Mouse (Mus musculus) megakaryocyte progenitor cell, adult 5-6 weeks (primary cell): ENCODE results near the gene Foxr2. TPM values are rescaled to one million over a fixed set of nuclear protein-coding genes. Genes with fewer than 3 reads are reported as not detected.

Experiments
- ATAC-seq: replicated peaks from 2 replicates; pipeline ENCODE4 v1.8.0; 2016; ENCODE audit warnings: mild to moderate bottlenecking, moderate TSS enrichment, inconsistent platforms; ENCODE audit not compliant: poor library complexity
- total RNA-seq, 2 experiments: library from RNA; stranded (forward) in 1 of 2; stranded (reverse) in 1 of 2; fragments of 157-497, 149-512 nt in 1 of 2; fragments of 200-1000 nt in 1 of 2; gene quantifications; 2 replicates each; pipeline versions ENCODE4 v1.2.3 to v1.2.4; 2015 to 2017

Foxr2 gene
- total RNA-seq (2015) (not detected in 2 replicates), total RNA-seq (2017) (not detected in 2 replicates)

DNA sequence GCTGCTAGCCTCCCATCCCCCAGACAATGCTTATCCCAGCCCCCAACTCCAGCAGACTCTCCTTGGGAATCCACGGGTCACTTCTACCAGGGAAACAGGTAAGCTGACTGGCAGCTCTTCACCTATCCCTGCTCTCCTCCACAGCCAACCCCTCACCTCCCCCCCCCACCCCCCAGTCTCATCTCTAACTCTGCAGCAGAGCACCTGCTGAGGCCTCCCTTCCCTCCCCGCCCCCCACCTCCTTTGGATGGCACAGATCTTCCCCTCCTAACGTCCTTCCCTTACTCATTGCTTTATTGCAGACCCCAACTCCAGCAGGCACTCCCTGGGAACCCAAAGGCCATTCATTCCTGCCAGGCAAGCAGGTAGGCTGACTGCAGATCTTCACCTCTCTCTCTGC lies at the start of gene Foxr2:
Gene Foxr2, plus strand, starts transcription at position 301 of the 400 bp plus-strand sequence.
- no peak for ATAC-seq

DNA sequence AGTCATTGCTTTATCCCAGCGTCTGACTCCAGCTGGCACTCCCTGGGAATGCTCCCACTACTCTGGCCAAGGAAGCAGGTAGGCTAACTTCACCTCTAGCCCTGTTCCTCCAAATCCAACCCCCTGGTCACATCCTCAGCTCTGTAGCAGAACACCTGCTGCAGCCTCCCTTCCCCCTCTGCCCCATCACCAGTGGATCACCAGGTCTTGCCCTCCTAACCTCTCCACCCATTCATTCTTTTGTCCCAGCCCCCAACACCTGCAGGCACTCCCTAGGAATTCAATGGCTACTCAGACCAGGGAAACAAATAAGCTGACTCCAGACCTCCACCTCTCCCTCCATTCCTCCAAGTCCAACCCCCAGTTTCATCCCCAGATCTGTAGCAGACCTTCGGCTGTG lies 427 bp downstream of the Foxr2 start:
- ATAC-seq = no peak

DNA sequence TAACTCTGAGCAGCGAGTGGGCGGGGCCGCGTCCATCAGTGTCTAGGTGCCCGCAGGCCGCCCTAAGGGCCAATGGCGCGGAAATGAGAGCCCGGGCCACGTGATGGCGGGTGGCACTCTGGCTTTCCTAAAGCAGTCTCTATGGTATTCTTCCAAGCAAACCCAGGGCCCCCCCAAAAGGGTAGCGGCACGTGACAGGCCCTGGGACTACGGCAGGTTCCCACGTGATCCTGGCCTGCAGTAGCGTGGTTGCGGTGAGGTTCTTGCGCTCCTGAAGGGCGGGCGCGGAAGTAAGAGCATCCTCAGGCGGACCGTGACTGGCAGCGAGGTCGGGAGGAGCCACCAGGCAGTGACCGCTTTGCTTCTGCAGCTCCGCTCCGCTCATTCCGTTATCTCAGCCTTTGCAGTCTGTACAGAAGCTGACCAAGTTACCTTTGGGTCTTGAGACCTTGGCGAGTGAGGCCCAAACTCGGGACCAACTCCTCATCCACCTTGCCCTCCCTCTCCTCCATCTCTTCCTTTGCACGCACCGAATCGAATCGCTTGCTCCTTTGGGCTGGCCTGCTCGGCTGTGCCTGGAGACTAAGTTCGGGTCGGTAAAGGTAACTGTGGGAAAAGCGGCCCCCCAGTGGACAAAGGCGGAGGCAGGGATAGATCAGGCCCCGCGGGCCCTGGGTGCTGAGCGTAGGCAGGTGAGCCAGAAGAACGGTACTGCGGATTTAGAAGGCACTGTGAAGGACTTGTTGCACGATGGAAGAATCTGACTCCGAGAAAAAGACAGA lies 21.3 kb downstream of the Foxr2 start, which contains the start of gene Rragb:
Gene Rragb, plus strand, starts transcription at position 248 of the 782 bp plus-strand sequence.
- ATAC-seq = peak; percentile 96

DNA sequence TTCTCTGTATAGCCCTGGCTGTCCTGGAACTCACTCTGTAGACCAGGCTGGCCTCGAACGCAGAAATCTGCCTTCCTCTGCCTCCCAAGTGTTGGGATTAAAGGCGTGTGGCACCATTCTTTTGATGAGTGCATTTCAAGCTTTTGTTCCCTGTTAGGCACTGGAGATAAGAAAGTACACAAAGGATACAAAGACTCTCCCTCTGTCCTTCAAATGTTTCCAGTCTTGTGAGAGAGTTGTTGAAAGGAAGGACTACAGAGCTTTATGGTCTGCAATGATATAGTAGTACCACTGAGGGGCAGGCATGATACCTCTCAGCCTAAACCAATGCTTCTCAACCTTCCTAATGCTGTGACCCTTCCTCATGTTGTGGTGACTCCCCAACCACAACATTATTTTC lies 24.1 kb downstream of the Foxr2 start:
- no peak for ATAC-seq

DNA sequence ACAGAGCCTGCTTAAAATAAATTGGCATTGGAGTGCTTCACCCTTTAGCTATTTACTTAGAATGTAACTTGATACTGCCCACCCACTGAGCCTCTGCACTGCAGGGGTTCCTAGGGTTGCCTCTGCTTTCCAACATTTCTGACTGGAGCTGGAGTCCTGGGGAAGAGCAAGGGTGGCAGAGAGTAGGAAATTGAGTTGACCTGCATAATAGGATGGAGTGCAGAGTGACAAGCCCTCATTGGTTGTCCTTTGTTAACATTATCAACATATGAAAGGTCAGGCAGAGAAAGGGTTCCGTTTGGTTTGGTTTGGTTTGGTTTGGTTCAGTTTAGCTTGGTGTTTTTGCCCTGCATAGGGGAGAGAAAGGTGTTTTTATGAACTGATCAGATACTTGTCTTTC lies 33.2 kb downstream of the Foxr2 start:
- no peak for ATAC-seq

DNA sequence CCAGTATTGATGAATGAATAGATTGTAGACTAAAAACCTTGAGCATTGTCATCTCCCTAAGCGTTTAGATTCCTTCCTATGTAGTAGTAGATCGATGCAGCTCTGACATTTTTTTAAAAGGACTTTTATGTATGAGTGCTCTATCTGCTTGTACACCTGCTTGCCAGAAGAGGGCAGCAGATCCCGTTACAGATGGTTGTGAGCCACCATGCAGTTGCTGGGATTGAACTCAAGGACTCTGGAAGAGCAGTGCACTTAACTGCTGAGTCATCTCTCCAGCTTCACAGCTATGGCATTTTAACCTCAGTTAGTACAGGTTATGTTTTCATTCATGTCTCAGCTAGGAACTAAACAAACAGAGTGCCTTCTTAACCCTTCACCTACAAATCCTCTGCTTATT lies 36.7 kb downstream of the Foxr2 start:
- ATAC-seq = peak; percentile 82

DNA sequence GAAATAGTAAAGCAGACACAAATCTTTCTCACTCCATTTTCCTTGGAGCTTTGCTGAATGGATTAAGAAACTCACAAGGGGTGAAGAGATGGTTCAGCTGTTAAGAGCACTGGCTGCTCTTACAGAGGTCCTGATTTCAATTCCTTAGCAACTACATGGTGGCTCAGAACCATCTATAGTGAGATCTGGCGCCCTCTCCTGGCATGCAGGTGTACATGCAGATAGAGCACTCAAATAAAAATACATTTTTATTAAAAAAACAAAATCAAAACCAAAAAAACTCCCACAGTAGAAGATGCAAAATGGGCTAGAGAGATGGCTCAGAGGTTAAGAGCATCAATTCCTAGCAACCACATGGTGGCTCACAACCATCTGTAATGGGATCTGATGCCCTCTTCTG lies 56.2 kb downstream of the Foxr2 start:
- 0 out of 2 replicates have a peak, but pooled peaks have one; percentile 44 for ATAC-seq

DNA sequence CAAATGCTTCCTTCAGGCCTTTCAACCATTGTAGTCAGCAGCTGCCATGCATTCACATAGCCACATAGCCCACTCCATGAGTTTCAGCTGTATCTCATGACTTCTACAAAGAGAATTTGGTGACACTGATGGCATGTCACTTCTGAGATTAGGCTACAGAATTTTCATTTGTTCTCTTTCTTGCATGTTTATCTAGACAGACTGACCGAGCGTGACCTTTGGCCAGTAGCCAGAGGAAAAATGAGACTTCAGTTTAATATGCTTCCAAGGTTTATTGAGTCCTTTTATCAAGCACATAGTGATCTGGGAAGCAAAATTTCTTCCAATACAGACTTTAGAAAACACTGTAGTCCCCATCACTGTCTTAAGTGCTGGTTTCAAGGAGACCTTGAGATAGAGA lies 63.6 kb downstream of the Foxr2 start:
- no peak for ATAC-seq

Other genes starting within 250 kb of the Foxr2 start
- gene Usp51, start 112.3 kb upstream of the Foxr2 start, total RNA-seq (2015) = 0.62 and 1.2 TPM in 2 replicates
- 0.29 and 0.61 TPM in 2 replicates for gene Usp51, start 112.3 kb upstream of the Foxr2 start, total RNA-seq (2017)
- 0.27 and 0.46 TPM in 2 replicates for gene Mageh1, start 81.2 kb upstream of the Foxr2 start, total RNA-seq (2015)
- 0.44 and 0.50 TPM in 2 replicates for gene Mageh1, start 81.2 kb upstream of the Foxr2 start, total RNA-seq (2017)
- gene Rragb, start 21.2 kb downstream of the Foxr2 start, total RNA-seq (2015) = 4.6 and 7.0 TPM in 2 replicates
- gene Rragb, start 21.2 kb downstream of the Foxr2 start, total RNA-seq (2017) = 6.9 and 9.4 TPM in 2 replicates
- 2.4 and 3.2 TPM in 2 replicates for gene Klf8, start 118.7 kb downstream of the Foxr2 start, total RNA-seq (2015)
- 1.6 and 2.8 TPM in 2 replicates for gene Klf8, start 118.7 kb downstream of the Foxr2 start, total RNA-seq (2017)